Mouse (Mus musculus): Measurements from ENCODE around the gene Olfr103. TPM values are rescaled to one million over a fixed set of nuclear protein-coding genes. Genes with fewer than 3 reads are reported as not detected.

The Olfr103 gene
- polyA plus RNA-seq (2015; fragmentation: Nextera tagmentation; extraction: Ambion mirVana) = not detected in 2 replicates

DNA sequence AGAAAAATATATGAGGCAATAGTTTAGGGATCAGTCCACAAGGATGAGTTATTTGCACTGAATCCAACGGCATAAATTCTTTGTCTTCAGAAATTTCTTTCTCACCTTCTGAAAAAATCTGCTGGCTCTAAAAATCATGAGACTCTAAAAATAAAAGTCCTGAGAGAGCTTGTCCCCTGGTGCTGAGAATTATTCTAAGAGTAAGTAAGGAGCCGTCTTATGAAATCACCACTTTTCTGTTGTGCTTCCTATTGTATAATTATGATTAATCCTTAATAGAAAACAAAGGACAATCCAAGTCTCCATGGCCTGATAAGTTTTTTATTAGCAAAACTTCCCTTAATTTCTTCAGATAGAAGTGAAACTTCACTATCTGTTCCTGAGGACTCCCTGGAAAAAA, at the start of gene Olfr103:
Olfr103 (minus strand) TSS at position 101 of the 400 bp plus-strand sequence.
- Histone ChIP-seq H3K36me3 (ENCODE audit: control insufficient read depth, insufficient read depth, low read length) (no peaks in the 10 kb centered on the region), H3K4me3 (ENCODE audit: low read depth, low read length) (no peak within 1 kb of the TSS), H3K4me1 (replicated peaks; ENCODE audit: control insufficient read depth, insufficient read depth) (no peaks in the 10 kb centered on the region), H3K9me3 (ENCODE audit: control insufficient read depth, low read length) (no peaks in the 10 kb centered on the region), H3K27ac (replicated peaks) (no peak within 1 kb of the TSS), H3K4me2 (replicated peaks; ENCODE audit: low read depth) (no peak within 1 kb of the TSS), H3K9ac (ENCODE audit: low read length) (no peak within 1 kb of the TSS), H3K27me3 (ENCODE audit: control insufficient read depth, insufficient read depth, low read length) (no peaks in the 10 kb centered on the region)
- DNase-seq (ENCODE audit: low spot score) (no peak), ATAC-seq (ENCODE audit: low FRiP score, low TSS enrichment) (no peak)
- WGBS = 77% methylated on average over 2 of the region's 2 CpGs
- TF ChIP-seq CTCF (IDR thresholded peaks at IDR 0.05; ENCODE audit: low read depth) = no peak
- TF ChIP-seq EP300 (optimal IDR thresholded peaks at IDR 0.05) = no peak

DNA sequence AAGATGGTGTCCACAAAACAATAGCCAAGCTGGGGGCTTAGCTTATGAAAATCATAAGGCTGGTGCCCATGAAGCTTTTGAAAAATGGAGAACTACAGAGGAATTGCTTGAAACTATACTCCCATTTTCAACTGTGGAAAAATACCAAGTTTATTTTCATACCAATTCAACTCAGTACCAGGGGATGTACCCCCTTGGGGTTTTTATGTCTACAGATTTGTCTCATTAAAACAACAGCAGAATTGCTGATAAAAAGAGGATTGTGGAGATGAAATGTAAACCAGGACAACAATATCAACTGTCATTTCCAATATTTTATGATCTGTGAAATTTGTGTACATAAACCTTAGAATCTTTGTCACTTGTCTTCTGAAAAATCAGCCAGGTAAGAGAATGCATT, 39.2 kb upstream of the Olfr103 start, which contains the start of gene Olfr105-ps:
Olfr105-ps (plus strand) TSS at position 301 of the 400 bp plus-strand sequence.
- no peaks in the 10 kb centered on the region for H3K27me3 ChIP-seq (ENCODE audit: control insufficient read depth, insufficient read depth, low read length)
- no peak for TF ChIP-seq CTCF (IDR thresholded peaks at IDR 0.05; ENCODE audit: low read depth)
- TF ChIP-seq EP300 (optimal IDR thresholded peaks at IDR 0.05) = no peak
- no peaks in the 10 kb centered on the region for H3K9me3 ChIP-seq (ENCODE audit: control insufficient read depth, low read length)
- H3K4me1 ChIP-seq (replicated peaks; ENCODE audit: control insufficient read depth, insufficient read depth) = no peaks in the 10 kb centered on the region
- no peak within 1 kb of the TSS for H3K9ac ChIP-seq (ENCODE audit: low read length)
- no peak within 1 kb of the TSS for H3K4me2 ChIP-seq (replicated peaks; ENCODE audit: low read depth)
- no peaks in the 10 kb centered on the region for H3K36me3 ChIP-seq (ENCODE audit: control insufficient read depth, insufficient read depth, low read length)
- H3K4me3 ChIP-seq (ENCODE audit: low read depth, low read length) = no peak within 1 kb of the TSS
- no peak for DNase-seq (ENCODE audit: low spot score)
- no peak for ATAC-seq (ENCODE audit: low FRiP score, low TSS enrichment)
- H3K27ac ChIP-seq (replicated peaks) = no peak within 1 kb of the TSS

DNA sequence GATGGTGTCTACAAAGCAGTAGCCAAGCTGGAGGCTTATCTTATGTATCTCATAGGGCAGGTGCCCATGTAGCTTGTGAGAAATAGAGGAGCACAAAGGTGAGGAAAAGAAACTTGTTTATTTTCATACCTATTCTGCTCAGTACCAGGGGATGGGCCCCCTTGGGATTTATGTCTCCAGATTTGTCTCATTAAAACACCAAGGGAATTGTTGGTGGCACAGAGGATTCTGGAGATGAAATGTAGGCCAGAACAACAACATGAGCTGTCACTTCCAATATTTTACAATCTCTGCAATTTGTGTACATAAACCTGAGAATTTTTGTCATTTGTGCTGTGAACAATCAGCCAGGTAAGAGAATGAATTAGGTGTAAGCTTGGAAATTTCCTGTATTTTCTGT, 19.8 kb upstream of the Olfr103 start, which contains the start of gene Olfr104-ps:
Olfr104-ps (plus strand) TSS at position 301 of the 400 bp plus-strand sequence.
- DNase-seq (ENCODE audit: low spot score) = no peak
- H3K9ac ChIP-seq (ENCODE audit: low read length) = no peak within 1 kb of the TSS
- no peak within 1 kb of the TSS for H3K27ac ChIP-seq (replicated peaks)
- H3K27me3 ChIP-seq (ENCODE audit: control insufficient read depth, insufficient read depth, low read length) = no peaks in the 10 kb centered on the region
- no peak for ATAC-seq (ENCODE audit: low FRiP score, low TSS enrichment)
- H3K4me1 ChIP-seq (replicated peaks; ENCODE audit: control insufficient read depth, insufficient read depth) = no peaks in the 10 kb centered on the region
- no peaks in the 10 kb centered on the region for H3K9me3 ChIP-seq (ENCODE audit: control insufficient read depth, low read length)
- no peak for TF ChIP-seq CTCF (IDR thresholded peaks at IDR 0.05; ENCODE audit: low read depth)
- no peak for TF ChIP-seq EP300 (optimal IDR thresholded peaks at IDR 0.05)
- H3K36me3 ChIP-seq (ENCODE audit: control insufficient read depth, insufficient read depth, low read length) = no peaks in the 10 kb centered on the region
- H3K4me3 ChIP-seq (ENCODE audit: low read depth, low read length) = no peak within 1 kb of the TSS
- H3K4me2 ChIP-seq (replicated peaks; ENCODE audit: low read depth) = no peak within 1 kb of the TSS

DNA sequence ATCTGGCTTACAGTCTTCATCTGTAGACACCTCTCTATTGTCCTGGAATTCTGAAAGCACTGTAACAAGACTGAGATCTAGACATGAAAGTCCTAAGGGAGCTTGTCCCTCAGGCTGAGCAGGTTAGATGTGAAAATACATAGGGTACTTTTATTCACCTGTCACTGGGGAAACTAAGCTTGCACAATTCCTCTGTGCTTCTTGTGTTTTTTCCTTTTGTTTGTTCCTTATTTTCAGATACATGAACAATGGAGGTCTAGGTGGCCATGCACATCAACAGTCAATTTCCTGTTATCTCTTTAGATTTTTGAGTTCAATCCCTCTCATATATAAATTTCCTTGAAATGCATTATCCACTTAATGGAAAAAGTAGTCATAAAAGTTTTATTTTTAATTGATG, 22.5 kb downstream of the Olfr103 start, which contains the start of gene Olfr102:
Olfr102 (minus strand) TSS at position 101 of the 400 bp plus-strand sequence.
- H3K27ac ChIP-seq (replicated peaks) = no peak within 1 kb of the TSS
- H3K9me3 ChIP-seq (ENCODE audit: control insufficient read depth, low read length) = no peaks in the 10 kb centered on the region
- no peak within 1 kb of the TSS for H3K9ac ChIP-seq (ENCODE audit: low read length)
- DNase-seq (ENCODE audit: low spot score) = no peak
- no peak within 1 kb of the TSS for H3K4me3 ChIP-seq (ENCODE audit: low read depth, low read length)
- no peak for ATAC-seq (ENCODE audit: low FRiP score, low TSS enrichment)
- no peaks in the 10 kb centered on the region for H3K36me3 ChIP-seq (ENCODE audit: control insufficient read depth, insufficient read depth, low read length)
- H3K27me3 ChIP-seq (ENCODE audit: control insufficient read depth, insufficient read depth, low read length) = no peaks in the 10 kb centered on the region
- H3K4me1 ChIP-seq (replicated peaks; ENCODE audit: control insufficient read depth, insufficient read depth) = no peaks in the 10 kb centered on the region
- TF ChIP-seq CTCF (IDR thresholded peaks at IDR 0.05; ENCODE audit: low read depth) (no peak), EP300 (optimal IDR thresholded peaks at IDR 0.05) (no peak)
- H3K4me2 ChIP-seq (replicated peaks; ENCODE audit: low read depth) = no peak within 1 kb of the TSS

DNA sequence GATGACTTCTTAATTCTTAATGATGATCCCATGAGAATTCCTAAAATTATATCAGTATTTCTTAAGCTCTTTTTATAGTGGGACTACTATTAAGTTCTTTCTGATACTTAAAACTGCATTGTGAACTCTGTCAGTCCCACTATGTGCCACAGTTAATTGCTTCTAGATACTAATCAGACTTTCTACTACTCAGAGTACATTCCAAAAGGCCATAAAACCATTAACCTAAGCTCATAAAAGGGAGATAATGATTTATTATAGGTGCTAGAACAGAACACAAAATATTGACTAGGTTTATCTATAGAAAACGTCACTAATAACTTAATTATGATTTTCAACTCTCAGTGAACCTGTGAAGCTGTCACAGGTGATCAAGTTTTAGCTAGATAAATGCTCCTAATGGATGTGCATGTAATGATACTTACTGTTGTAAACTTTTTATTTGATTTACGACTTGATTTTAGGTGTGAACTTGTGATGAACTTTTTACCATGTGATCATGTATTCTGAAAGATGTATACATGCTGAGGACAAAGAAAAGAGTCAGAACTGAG, 29.3 kb downstream of the Olfr103 start:
- WGBS = 34% methylated on average over 2 of the region's 2 CpGs
- ATAC-seq (ENCODE audit: low FRiP score, low TSS enrichment) = no peak
- no peak for DNase-seq (ENCODE audit: low spot score)

DNA sequence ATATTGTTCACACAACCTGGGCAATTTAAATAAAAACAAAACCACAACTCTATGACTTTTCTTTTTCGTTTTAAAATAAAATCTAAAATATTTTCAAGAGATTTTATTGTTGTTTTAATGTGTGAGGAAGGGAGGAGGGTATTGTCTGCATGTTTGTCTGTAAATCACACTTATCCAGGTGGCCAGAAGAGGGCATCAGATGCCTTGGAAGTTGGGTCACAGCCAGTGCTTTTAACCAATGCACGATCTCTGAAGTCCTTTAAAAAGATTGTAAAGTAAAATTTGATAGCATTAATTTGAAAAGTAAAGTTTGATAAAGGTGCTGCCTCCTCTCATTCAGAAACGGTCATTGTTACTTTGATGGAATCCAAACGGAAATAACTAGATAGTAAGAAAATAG, 31.0 kb downstream of the Olfr103 start:
- Histone ChIP-seq H3K4me1 (replicated peaks; ENCODE audit: control insufficient read depth, insufficient read depth) (no peaks in the 10 kb centered on the region), H3K36me3 (ENCODE audit: control insufficient read depth, insufficient read depth, low read length) (no peaks in the 10 kb centered on the region), H3K4me2 (replicated peaks; ENCODE audit: low read depth) (no peak overlapping the region), H3K27me3 (ENCODE audit: control insufficient read depth, insufficient read depth, low read length) (no peaks in the 10 kb centered on the region), H3K9ac (ENCODE audit: low read length) (no peak overlapping the region), H3K9me3 (ENCODE audit: control insufficient read depth, low read length) (no peaks in the 10 kb centered on the region), H3K27ac (replicated peaks) (no peak overlapping the region), H3K4me3 (ENCODE audit: low read depth, low read length) (no peak overlapping the region)
- WGBS = 29% methylated on average over 4 of the region's 4 CpGs
- no peak for TF ChIP-seq EP300 (optimal IDR thresholded peaks at IDR 0.05)
- no peak for TF ChIP-seq CTCF (IDR thresholded peaks at IDR 0.05; ENCODE audit: low read depth)
- ATAC-seq (ENCODE audit: low FRiP score, low TSS enrichment) (no peak), DNase-seq (ENCODE audit: low spot score) (no peak)

More for the DNA sequence above, 29.3 kb downstream of the Olfr103 start:
- H3K4me3 ChIP-seq (ENCODE audit: low read depth, low read length) = no peak overlapping the region
- H3K27me3 ChIP-seq (ENCODE audit: control insufficient read depth, insufficient read depth, low read length) = no peaks in the 10 kb centered on the region
- no peak overlapping the region for H3K27ac ChIP-seq (replicated peaks)
- no peak for TF ChIP-seq CTCF (IDR thresholded peaks at IDR 0.05; ENCODE audit: low read depth)
- TF ChIP-seq EP300 (optimal IDR thresholded peaks at IDR 0.05) = no peak
- no peaks in the 10 kb centered on the region for H3K36me3 ChIP-seq (ENCODE audit: control insufficient read depth, insufficient read depth, low read length)
- no peaks in the 10 kb centered on the region for H3K9me3 ChIP-seq (ENCODE audit: control insufficient read depth, low read length)
- no peak overlapping the region for H3K4me2 ChIP-seq (replicated peaks; ENCODE audit: low read depth)
- no peaks in the 10 kb centered on the region for H3K4me1 ChIP-seq (replicated peaks; ENCODE audit: control insufficient read depth, insufficient read depth)
- H3K9ac ChIP-seq (ENCODE audit: low read length) = no peak overlapping the region
